Mouse (Mus musculus): Measurements from ENCODE around the gene Neurl1a.

DNA sequence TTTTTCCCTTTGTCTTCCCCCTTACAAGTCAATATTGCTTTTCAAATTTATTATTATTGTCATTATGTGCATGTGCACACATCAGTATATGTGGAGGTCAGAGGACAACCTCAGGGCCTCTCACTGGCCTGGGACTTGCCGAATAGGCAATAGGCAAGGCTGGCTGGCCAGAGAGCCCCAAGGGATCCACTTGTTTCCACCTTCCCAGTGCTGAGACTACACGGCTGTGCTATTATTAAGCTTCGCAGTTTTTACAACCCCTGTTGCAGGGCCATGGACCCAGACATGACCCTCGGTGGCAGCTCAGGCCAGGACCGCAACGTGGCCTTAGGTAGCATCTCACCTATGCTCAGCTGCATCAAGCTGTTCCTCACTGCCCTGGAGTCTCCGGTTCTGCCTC is 33.8 kb downstream of the Neurl1a start:
- no peak for TF ChIP-seq CTCF (IDR thresholded peaks at IDR 0.05; ENCODE audit: control insufficient read depth, insufficient read depth, insufficient read length)
- no peak for TF ChIP-seq CEBPB (IDR thresholded peaks at IDR 0.05; ENCODE audit: low read depth)
- TF ChIP-seq FOSL1 (IDR thresholded peaks at IDR 0.05; ENCODE audit: insufficient read depth, low read length, poor library complexity, severe bottlenecking) = no peak
- TF ChIP-seq MYOD1 (IDR thresholded peaks at IDR 0.05; ENCODE audit: control insufficient read depth, insufficient read length, low read depth) = no peak
- no peak for TF ChIP-seq USF1 (IDR thresholded peaks at IDR 0.05; ENCODE audit: low read depth)
- TF ChIP-seq MAX (IDR thresholded peaks at IDR 0.05) = no peak

All from C2C12 (cell line).